Mouse (Mus musculus): Measurements from ENCODE around the gene Usp32. TPM values are rescaled to one million over a fixed set of nuclear protein-coding genes. Genes with fewer than 3 reads are reported as not detected.
A peak's percentile ranks its signal among the peaks of the same experiment; 100 is the strongest.

Gene Usp32
- polyA plus RNA-seq, 1 experiment from 2014 or later = 5.7 TPM

DNA sequence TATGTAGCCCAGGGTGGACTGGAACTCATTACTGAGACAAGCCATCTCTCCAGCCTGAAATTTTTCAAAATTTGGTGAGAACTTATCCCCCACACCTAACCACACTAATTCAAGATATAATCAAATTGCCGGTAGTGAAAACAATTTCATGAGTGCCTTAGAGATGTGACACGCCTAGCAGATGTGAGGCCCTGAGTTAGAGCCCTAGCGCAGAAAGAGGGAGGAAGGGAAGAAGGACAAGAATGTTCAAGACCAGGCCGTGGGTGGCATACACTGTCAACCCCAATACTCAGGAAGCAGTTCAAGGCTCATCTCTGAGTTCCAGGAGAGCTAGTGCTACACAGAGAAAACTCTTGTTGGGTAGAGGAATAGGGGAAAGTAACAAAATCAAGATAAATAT, 72.1 kb downstream of the Usp32 start:
- WGBS = 91% methylated on average over 4 of the region's 4 CpGs
- no peak for ATAC-seq (replicated peaks; ENCODE audit: insufficient number of reproducible peaks, low FRiP score, low TSS enrichment, low read depth)
- H3K27me3 ChIP-seq (ENCODE audit: control insufficient read depth, insufficient read depth, low read length) = no peaks in the 10 kb centered on the region
- no peak overlapping the region for H3K4me3 ChIP-seq (ENCODE audit: low read depth, low read length)
- H3K36me3 ChIP-seq (replicated peaks; ENCODE audit: control insufficient read depth, insufficient read depth, low read depth, low read length) = no peaks in the 10 kb centered on the region; the same call in 1 of the 2 replicates
- H3K9me3 ChIP-seq (replicated peaks; ENCODE audit: control insufficient read depth, low read length) = no peaks in the 10 kb centered on the region
- no peak overlapping the region for H3K27ac ChIP-seq (replicated peaks; ENCODE audit: low read depth, low read length)
- no peak for DNase-seq (ENCODE audit: low spot score)
- H3K4me2 ChIP-seq (ENCODE audit: low read depth, low read length) = no peak overlapping the region
- no peaks in the 10 kb centered on the region for H3K4me1 ChIP-seq (ENCODE audit: control insufficient read depth, insufficient read depth, low read length)
- H3K9ac ChIP-seq (replicated peaks; ENCODE audit: low read length) = no peak overlapping the region

DNA sequence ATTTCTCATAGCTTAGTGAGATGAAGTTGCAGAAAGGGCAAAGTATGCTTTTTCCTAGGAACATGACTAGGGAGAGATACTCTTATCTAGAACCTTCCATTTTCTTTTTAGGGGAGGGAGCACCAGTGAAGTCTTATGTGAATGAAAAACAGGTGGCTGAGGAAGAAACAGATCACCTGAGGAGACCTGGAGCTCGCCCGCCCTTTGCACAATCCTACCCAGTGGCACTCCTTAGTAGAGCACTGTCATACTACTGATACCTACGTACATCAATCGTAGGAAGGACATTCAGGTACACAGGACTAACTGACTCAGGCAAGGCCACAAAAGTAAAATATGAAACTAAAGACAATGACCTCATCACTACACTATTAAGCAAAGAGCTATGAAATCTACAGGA, 81.4 kb downstream of the Usp32 start:
- no peak for ATAC-seq (replicated peaks; ENCODE audit: insufficient number of reproducible peaks, low FRiP score, low TSS enrichment, low read depth)
- no peak for DNase-seq (ENCODE audit: low spot score)
- Histone ChIP-seq H3K4me2 (ENCODE audit: low read depth, low read length) (no peak overlapping the region), H3K36me3 (replicated peaks; ENCODE audit: control insufficient read depth, insufficient read depth, low read depth, low read length) (no peaks in the 10 kb centered on the region), H3K9me3 (replicated peaks; ENCODE audit: control insufficient read depth, low read length) (no peaks in the 10 kb centered on the region), H3K27ac (replicated peaks; ENCODE audit: low read depth, low read length) (no peak overlapping the region), H3K9ac (replicated peaks; ENCODE audit: low read length) (no peak overlapping the region), H3K27me3 (ENCODE audit: control insufficient read depth, insufficient read depth, low read length) (no peaks in the 10 kb centered on the region), H3K4me1 (ENCODE audit: control insufficient read depth, insufficient read depth, low read length) (no peaks in the 10 kb centered on the region), H3K4me3 (ENCODE audit: low read depth, low read length) (no peak overlapping the region)
- WGBS = 89% methylated on average over 4 of the region's 4 CpGs

DNA sequence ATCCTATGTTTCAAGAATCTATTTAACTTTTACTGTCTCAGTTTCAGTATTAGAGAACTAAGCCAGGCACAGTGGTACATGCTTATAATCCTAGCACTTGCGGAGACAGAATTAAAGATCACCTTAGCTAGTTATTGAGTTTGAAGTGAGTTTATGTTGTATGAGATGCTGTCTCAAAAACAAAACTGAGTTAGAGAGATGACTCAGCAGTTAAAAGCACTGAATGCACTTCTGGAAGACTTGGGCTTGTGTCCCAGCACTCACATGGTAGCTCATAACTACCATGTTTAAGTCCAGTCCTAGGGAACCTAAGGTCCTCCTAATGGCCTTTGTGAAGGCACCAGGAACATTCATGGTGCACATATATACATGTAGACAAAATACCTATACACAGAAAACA, 82.4 kb downstream of the Usp32 start:
- no peak overlapping the region for H3K4me3 ChIP-seq (ENCODE audit: low read depth, low read length)
- DNase-seq (ENCODE audit: low spot score) (no peak), ATAC-seq (replicated peaks; ENCODE audit: insufficient number of reproducible peaks, low FRiP score, low TSS enrichment, low read depth) (no peak)
- H3K9me3 ChIP-seq (replicated peaks; ENCODE audit: control insufficient read depth, low read length) = no peaks in the 10 kb centered on the region
- no peaks in the 10 kb centered on the region for H3K36me3 ChIP-seq (replicated peaks; ENCODE audit: control insufficient read depth, insufficient read depth, low read depth, low read length)
- no peaks in the 10 kb centered on the region for H3K4me1 ChIP-seq (ENCODE audit: control insufficient read depth, insufficient read depth, low read length)
- no peak overlapping the region for H3K27ac ChIP-seq (replicated peaks; ENCODE audit: low read depth, low read length)
- no peaks in the 10 kb centered on the region for H3K27me3 ChIP-seq (ENCODE audit: control insufficient read depth, insufficient read depth, low read length)
- H3K9ac ChIP-seq (replicated peaks; ENCODE audit: low read length) = no peak overlapping the region
- no peak overlapping the region for H3K4me2 ChIP-seq (ENCODE audit: low read depth, low read length)
- WGBS = 97% methylated on average over 1 of the region's 1 CpGs

DNA sequence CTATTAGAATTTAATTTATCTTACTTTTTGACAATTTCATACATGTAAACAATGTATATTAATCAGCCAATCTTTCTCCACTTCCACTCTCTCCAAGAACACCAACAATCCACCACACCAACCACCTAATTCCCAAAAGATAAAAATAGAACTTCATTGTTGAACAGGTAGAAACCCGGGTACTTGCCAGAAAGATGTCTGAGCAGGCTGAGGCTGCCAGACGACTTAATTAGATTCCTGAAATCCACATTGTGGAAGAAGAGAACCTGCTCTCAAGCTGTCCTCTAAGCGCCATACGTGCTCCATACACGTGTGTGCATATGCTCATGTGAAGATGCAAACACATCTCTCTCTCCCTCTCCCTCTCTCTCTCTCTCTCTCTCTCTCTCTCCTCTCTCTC, 83.1 kb downstream of the Usp32 start:
- Histone ChIP-seq H3K27ac (replicated peaks; ENCODE audit: low read depth, low read length) (no peak overlapping the region), H3K4me3 (ENCODE audit: low read depth, low read length) (no peak overlapping the region), H3K27me3 (ENCODE audit: control insufficient read depth, insufficient read depth, low read length) (no peaks in the 10 kb centered on the region), H3K9me3 (replicated peaks; ENCODE audit: control insufficient read depth, low read length) (no peaks in the 10 kb centered on the region), H3K36me3 (replicated peaks; ENCODE audit: control insufficient read depth, insufficient read depth, low read depth, low read length) (no peaks in the 10 kb centered on the region), H3K4me1 (ENCODE audit: control insufficient read depth, insufficient read depth, low read length) (no peaks in the 10 kb centered on the region), H3K9ac (replicated peaks; ENCODE audit: low read length) (no peak overlapping the region), H3K4me2 (ENCODE audit: low read depth, low read length) (no peak overlapping the region)
- no peak for ATAC-seq (replicated peaks; ENCODE audit: insufficient number of reproducible peaks, low FRiP score, low TSS enrichment, low read depth)
- no peak for DNase-seq (ENCODE audit: low spot score)
- 86% methylated on average over 5 of the region's 5 CpGs for WGBS

GRCm38 (mm10) chr11:85055561-85055960, 84.4 kb downstream of the Usp32 start:
- DNase-seq (ENCODE audit: low spot score) = no peak
- ATAC-seq (replicated peaks; ENCODE audit: insufficient number of reproducible peaks, low FRiP score, low TSS enrichment, low read depth) = no peak
- Histone ChIP-seq H3K4me1 (ENCODE audit: control insufficient read depth, insufficient read depth, low read length) (no peaks in the 10 kb centered on the region), H3K9me3 (replicated peaks; ENCODE audit: control insufficient read depth, low read length) (no peaks in the 10 kb centered on the region), H3K4me3 (ENCODE audit: low read depth, low read length) (no peak overlapping the region), H3K36me3 (replicated peaks; ENCODE audit: control insufficient read depth, insufficient read depth, low read depth, low read length) (no peaks in the 10 kb centered on the region), H3K27ac (replicated peaks; ENCODE audit: low read depth, low read length) (no peak overlapping the region), H3K9ac (replicated peaks; ENCODE audit: low read length) (no peak overlapping the region), H3K4me2 (ENCODE audit: low read depth, low read length) (no peak overlapping the region), H3K27me3 (ENCODE audit: control insufficient read depth, insufficient read depth, low read length) (no peaks in the 10 kb centered on the region)
- 85% methylated on average over 2 of the region's 2 CpGs for WGBS

GRCm38 (mm10) chr11:85039256-85039655, 100.7 kb downstream of the Usp32 start:
- no peak overlapping the region for H3K9ac ChIP-seq (replicated peaks; ENCODE audit: low read length)
- no peaks in the 10 kb centered on the region for H3K9me3 ChIP-seq (replicated peaks; ENCODE audit: control insufficient read depth, low read length)
- no peaks in the 10 kb centered on the region for H3K36me3 ChIP-seq (replicated peaks; ENCODE audit: control insufficient read depth, insufficient read depth, low read depth, low read length)
- WGBS = 97% methylated on average over 3 of the region's 3 CpGs
- H3K4me3 ChIP-seq (ENCODE audit: low read depth, low read length) = no peak overlapping the region
- H3K4me1 ChIP-seq (ENCODE audit: control insufficient read depth, insufficient read depth, low read length) = no peaks in the 10 kb centered on the region
- H3K27me3 ChIP-seq (ENCODE audit: control insufficient read depth, insufficient read depth, low read length) = no peaks in the 10 kb centered on the region
- no peak for ATAC-seq (replicated peaks; ENCODE audit: insufficient number of reproducible peaks, low FRiP score, low TSS enrichment, low read depth)
- no peak overlapping the region for H3K4me2 ChIP-seq (ENCODE audit: low read depth, low read length)
- H3K27ac ChIP-seq (replicated peaks; ENCODE audit: low read depth, low read length) = no peak overlapping the region
- no peak for DNase-seq (ENCODE audit: low spot score)

- H3K4me1 ChIP-seq (ENCODE audit: control insufficient read depth, insufficient read depth, low read length) = no peaks in the 10 kb centered on the region
- H3K9ac ChIP-seq (replicated peaks; ENCODE audit: low read length) = no peak overlapping the region
- H3K9me3 ChIP-seq (replicated peaks; ENCODE audit: control insufficient read depth, low read length) = no peaks in the 10 kb centered on the region
- DNase-seq (ENCODE audit: low spot score) = peak; percentile 2
- no peak overlapping the region for H3K4me2 ChIP-seq (ENCODE audit: low read depth, low read length)
- H3K27me3 ChIP-seq (ENCODE audit: control insufficient read depth, insufficient read depth, low read length) = no peaks in the 10 kb centered on the region
- ATAC-seq (replicated peaks; ENCODE audit: insufficient number of reproducible peaks, low FRiP score, low TSS enrichment, low read depth) = no peak
- no peaks in the 10 kb centered on the region for H3K36me3 ChIP-seq (replicated peaks; ENCODE audit: control insufficient read depth, insufficient read depth, low read depth, low read length)
- no peak overlapping the region for H3K4me3 ChIP-seq (ENCODE audit: low read depth, low read length)
- no peak overlapping the region for H3K27ac ChIP-seq (replicated peaks; ENCODE audit: low read depth, low read length)
Observed at GRCm38 (mm10) chr11:85013121-85013520, 126.8 kb downstream of the Usp32 start.

- DNase-seq (ENCODE audit: low spot score) (no peak), ATAC-seq (replicated peaks; ENCODE audit: insufficient number of reproducible peaks, low FRiP score, low TSS enrichment, low read depth) (no peak)
- Histone ChIP-seq H3K27ac (replicated peaks; ENCODE audit: low read depth, low read length) (no peak overlapping the region), H3K4me3 (ENCODE audit: low read depth, low read length) (no peak overlapping the region), H3K36me3 (replicated peaks; ENCODE audit: control insufficient read depth, insufficient read depth, low read depth, low read length) (no peaks in the 10 kb centered on the region; the same call in none of the 2 replicates), H3K9ac (replicated peaks; ENCODE audit: low read length) (no peak overlapping the region), H3K9me3 (replicated peaks; ENCODE audit: control insufficient read depth, low read length) (no peaks in the 10 kb centered on the region), H3K4me2 (ENCODE audit: low read depth, low read length) (no peak overlapping the region), H3K27me3 (ENCODE audit: control insufficient read depth, insufficient read depth, low read length) (no peaks in the 10 kb centered on the region), H3K4me1 (ENCODE audit: control insufficient read depth, insufficient read depth, low read length) (no peaks in the 10 kb centered on the region)
- 95% methylated on average over 3 of the region's 3 CpGs for WGBS
Observed at GRCm38 (mm10) chr11:85003566-85003965, 136.4 kb downstream of the Usp32 start.

Measured in embryonic facial prominence, embryonic 11.5 days (tissue).